Mouse (Mus musculus) cerebellum, postnatal 36 days (tissue): ENCODE measurements at regions not wholly inside any gene's neighbourhood (a gene's known extent, or its start where the extent isn't known, plus 50 kb on each side); places are given as distances from the start of the nearest gene placed in this dataset.

Source experiments
- DNase-seq, 2 experiments: peaks; one replicate each; pipeline ENCODE4 v3.0.0; 2021 to 2022; ENCODE audit warnings: mixed read lengths in 2 of 2

DNA sequence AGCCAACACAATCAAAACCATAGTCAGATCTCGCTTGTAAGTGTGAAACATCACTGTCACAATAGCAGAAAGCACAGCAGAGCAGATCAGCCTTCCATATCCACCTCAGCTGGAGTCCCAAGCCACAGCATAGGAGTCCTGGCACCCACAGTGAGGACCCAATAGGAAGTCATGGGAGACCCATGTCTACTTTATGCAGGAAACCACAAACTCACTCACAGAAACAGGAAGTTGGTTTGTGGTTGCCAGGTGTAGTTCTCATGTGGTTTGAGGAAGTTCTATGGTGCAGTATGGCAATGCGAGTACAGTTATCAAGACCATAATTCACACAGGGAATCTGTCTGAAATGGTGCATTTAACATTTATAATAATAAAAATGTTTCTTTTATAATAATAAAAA lies 77.6 kb upstream of the Kctd3 start:
- no peak for DNase-seq

DNA sequence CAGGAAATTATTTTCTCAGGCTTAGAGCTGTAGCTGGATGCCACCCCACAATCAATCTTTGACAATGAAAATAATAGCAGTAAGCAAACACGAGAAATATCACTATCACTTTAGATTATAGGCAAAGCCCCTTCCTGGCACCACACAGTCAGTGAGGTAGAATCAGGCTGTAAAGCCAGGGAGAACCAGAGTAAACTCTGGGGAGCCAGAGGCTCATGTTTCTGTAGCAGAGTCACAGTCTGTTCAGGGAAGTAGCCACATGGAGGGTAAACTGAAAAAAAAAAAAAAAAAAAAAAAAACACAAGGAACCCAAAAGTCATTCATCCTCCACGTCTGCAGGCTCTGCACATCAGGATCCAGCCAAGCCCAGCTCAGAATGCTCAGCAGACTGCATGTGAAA lies 73.6 kb upstream of the Kctd3 start:
- no peak for DNase-seq

DNA sequence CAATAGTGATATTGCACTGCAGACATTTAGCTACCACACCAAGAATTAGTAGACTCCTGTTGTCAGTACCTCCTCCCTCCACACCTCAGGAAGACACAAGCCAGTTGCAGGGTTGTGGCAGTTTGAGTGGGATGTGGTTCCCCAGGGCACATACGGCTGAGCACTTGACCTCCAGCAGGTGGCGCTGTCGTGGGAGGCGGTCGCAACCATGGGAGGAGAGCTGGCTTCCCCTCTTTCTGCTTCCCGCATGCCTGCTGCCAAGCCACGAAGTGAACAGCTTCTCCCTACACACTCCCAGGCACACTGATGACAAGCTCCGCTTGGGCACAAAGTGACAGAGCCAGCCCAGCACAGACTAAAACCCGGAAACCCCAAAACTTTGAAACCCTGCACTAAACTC lies 73.2 kb upstream of the Kctd3 start:
- peak; percentile 37 to 44 for DNase-seq

DNA sequence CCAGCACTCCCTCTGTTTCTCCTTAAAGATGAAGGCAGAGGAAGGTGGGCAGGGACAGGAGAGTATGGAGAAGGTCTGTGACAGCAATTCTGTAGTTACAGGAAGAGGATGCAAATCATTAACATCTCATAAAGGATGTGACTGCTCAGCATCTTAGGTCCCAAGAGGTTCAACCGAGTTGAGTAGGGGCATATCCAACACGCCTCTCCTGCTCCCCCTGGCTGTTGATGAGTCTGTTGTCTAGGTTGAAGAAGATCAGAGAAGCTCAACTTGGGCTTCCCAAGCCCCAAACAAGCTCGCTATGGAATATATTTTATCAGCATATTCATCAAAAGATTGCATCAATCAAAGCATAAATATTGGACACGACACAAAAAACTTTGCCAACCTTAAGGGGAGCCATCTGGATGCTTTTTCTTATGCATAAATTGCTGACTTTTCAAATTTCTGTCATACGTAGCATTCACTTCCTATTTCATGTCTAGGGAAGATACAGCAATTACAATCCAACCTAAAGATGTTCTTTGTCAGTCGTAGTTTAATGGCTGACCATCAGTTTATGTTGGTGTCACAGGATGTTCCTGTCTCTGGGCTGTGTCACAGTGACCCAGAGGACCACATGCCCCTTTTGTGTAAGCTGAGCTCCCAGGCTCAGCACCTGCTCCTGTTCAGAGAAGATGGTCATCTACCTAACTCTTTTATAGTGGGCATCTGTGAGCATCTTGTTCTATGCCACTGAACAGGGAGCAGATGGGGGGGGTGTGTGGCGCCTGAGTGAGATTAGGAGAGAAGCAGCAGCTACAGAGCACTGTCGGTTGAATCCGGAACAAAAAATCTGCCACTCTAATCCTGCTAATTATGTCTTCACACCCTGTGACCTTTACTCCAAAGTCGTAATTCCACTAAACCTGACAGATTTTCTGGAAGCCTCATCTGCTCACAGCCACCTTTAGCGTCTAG lies 72.1 kb upstream of the Kctd3 start:
- DNase-seq, result no peak

DNA sequence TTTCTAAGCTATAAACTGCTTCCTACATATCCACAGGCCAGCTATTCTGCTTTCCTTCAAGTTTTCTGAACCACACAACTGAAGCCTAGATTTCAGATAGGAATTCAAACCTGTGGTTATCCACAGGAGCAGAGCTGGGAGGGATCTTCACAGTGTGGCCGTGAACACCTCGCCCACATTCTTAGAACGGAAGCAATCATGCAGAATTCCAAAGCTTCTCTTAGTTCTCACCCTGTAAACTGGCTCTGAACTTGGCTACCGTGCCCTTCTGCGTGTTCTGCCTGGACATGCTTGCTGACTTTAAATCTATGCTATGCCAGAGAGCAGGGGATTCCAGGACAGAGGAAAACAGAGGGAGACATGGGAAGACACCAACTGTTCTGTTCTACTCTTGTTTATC lies 70.2 kb upstream of the Kctd3 start:
- DNase-seq, result no peak

DNA sequence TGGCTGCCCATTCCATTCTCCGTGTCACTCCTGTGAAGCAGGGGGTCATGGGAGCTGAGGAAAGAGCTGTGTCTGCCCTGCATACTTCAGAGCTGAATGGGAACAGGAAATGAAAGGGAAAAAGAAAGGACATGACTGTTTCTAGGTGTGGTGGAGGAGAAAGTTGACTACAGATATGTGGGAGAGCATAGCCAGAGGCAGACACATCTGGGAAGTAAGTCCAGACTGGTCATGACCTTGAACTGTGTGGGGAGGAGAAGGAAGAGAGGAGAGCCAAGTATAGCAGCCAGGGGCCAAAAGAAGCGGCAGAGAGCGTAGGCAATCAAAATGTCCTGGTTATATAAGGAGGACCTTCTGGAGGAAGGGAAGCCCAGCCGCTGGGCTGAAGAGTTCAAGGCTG lies 68.6 kb upstream of the Kctd3 start:
- DNase-seq, result no peak

DNA sequence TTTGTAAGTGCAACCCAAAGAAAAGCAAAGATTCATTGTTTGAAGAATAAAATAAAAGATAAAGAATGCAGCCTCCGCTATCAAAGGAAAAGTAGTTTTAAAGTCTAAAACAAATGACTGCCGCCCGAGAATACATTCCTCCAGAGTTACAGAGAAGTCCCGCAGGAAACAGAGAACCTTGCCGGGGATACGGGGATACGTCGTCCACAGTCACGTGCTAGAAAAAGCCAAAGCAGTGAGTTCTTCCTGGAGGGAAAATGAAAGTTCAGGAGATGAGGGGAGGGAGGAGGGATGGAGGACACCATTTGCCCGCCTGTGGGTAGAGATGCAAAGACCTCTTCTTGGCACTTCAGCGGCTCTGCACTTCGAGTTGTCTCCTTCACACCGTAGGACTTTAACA lies 68.0 kb upstream of the Kctd3 start:
- no peak for DNase-seq

DNA sequence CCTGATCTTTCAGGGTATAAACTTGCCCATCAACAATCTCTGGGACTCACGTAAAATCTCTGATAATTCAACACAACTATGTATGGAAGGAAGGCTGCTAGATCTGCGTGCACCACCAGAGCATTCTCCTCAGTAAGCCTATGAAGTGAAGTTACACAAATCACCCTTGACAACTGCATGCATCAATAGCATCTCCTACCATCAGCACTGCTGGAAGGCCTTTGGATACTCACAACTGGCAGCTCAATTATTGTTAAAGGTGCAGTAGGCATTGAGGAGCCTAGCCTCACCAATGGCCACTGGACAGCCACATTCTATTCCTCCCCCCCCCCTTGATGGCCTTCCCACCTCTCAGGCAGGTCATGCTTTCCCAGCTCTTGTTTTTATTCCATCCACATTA lies 64.9 kb upstream of the Kctd3 start:
- no peak for DNase-seq

DNA sequence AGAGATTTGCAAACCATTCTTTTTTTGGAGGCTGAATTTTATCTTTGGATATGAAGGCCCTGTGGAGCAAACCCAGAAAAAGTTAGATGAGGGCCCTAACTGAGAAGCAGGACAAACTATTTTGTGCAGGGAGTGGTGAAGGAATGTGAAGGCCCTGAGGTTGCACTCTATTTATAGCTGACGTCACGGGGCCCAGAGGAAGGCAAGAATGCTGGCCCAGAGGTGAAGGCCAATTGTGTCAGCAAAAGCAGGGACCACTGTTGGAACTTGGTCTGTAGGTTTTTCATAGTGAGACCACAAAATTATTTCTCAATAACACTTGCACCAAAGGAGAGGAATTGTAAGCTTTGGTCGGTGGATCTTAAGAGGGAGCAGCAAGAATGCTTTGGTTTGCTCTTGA lies 60.6 kb upstream of the Kctd3 start:
- DNase-seq, result no peak

DNA sequence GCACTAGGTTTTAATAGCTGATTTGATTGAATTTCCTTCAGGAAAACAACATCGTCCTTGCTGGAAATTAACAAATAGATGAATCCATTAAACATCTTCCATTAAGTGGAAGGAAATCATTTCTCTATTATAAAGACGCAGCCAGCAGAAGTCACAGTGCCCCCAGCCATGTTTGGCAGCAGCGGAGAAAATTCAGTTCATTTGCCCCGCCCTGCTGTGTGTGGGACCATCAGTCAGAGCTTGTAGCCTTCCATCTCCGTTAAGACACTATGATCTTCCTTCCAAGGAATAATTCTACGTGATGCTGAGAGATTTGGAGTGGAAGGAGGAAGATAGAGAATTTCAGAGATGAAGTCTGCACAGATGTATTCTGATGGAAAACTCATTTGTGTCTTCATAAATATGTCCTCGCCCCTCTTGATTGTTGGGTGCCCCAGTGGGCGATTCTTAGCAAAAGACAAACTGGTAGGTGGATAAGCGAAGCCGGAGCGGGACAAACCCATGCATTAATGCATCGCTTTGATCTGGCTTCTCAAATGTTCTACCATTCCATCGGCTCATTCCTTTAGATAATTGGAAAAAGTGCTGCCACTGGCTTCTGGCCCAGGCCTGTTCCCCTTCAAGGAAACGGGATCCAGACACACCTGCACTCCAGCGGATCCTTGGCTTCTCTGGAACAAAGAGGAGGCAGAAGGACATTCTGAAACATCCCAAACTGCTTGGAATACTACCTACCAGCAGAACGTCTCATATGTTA lies 59.7 kb upstream of the Kctd3 start:
- DNase-seq, result no peak

DNA sequence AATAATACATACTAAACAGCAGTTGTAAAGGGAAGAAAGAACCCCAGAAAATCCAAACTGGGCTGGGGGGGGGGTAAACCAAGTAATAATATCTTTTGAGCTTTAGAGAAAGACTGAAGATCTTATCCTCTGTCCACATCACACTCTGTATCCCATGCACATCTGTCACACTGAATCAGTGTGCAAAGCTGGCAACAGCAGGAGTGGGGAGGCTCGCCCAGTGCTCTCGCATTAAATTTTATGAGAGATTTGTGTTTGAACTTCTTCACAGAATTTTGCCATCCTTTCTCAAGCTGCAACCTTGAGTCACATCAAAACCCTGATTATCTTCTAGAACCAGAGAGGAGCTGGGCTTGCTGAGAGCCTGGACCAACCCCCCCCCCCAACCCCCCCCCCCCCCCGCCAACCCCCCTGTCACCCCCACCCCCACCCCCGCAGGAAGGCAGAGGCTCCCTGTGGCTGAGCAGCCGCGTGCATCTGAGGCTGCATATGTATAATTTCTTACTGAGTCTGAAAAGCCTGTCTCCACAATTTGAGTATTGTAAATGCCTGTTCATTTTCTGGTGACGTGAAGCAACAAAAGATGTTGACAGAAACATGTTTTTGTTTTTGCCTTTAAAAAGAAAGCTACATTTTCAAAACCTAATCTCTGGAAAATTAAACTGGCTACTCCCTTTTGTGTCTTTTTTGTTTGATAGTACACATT lies 59.0 kb upstream of the Kctd3 start:
- DNase-seq, result no peak

DNA sequence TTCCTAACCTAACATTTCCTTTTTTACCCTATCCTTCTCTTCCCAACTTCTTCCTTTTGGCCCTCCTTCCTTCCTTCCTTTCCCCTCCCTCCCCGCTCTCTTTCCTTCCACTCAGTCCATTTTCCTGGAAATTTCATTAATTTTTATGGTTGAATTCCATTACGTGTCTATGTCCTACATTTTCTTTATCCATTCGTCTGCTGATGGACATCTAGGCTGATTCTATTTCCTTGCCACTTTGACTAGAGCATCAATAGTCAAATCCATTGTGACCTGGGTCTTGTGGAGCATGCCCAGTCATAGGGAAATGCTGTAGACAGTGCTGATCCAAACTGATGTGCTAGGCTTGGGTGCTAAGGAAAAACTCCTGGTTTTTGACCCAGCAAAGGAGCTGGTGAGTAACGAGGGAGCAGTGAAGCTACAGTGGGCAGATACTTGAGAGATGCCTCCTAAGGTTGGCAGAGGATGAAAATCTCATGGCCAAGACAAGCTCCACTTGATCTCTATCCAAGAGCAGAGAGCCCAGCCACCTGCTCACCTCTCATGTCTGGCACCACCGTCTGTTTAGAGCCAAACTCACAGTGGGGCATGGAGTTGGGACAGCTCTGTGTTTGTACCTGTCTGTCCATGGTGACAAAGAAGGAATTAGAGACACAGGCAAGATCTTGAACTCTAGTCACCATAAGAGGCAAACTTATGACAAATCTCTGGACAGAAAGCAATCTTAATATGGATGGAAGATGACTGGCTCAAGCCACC lies 57.7 kb upstream of the Kctd3 start:
- peak; percentile 88 to 95 for DNase-seq

DNA sequence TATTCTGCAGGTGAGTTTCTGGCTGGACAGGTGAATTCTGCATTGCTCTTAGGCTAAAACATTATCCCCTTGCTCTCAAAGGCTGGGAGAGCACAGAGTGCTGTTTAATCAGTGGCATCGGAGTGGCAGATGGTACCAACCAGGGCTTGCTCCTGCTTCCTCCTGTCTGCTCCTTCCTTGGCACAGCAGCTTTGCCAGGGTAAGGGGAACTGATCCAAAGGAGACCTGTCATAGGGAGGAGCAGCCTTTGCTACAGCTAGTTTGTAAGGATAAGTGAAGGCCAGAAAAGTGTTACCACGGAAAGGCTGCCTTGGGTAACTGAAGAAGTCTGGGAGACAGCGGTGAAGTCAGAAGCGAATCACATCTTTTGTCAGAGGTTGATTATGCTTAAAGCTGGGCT lies 57.0 kb upstream of the Kctd3 start:
- DNase-seq, result peak; percentile 83 to 84

DNA sequence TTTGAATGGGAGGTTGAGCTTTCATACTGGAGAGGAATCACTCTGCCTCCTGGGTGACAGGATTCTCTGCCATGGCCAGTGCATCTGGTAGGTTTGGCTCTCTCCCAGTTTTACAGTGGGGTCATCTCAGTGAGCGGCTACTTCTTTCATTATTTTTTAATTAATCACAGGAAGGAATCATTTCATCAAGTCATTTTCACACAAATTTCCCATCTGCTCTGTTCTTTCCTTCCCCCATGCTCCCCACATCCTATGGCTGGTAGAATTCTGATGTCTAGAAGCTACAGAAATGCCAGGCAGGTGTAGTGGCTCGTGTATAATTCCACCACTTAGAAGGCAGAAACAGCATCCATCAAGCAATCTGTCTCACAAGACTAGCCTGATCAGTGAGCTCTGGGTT lies 56.1 kb upstream of the Kctd3 start:
- peak; percentile 34 to 54 for DNase-seq

DNA sequence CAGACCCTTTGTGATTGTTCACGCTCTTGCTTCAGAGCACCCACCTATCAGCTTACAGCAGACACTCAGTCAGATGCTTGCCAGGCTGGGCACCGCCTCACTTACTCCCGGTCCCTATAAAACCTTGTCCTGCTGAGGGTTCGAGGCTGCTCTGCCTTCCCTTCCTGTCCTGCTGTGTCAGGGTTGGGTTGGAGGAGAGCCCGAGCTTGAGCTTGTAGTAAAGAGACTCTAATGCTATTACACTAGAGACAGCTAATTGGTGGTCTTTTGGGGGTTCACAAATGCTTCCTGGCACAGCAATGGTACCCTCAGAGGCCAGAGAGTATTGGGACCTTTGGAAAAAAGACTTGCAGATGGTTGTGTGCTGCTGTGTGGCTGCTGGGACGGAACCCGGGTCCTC lies 55.6 kb upstream of the Kctd3 start:
- DNase-seq, result no peak
